Mouse (Mus musculus) heart, embryonic 11.5 days (tissue): ENCODE measurements at regions not wholly inside any gene's neighbourhood (a gene's known extent, or its start where the extent isn't known, plus 50 kb on each side); places are given as distances from the start of the nearest gene placed in this dataset.

ENCODE experiments used
- ATAC-seq: fragments of 200-750 bp; cut with Nextera tagmentation; replicated peaks from 2 replicates; pipeline ENCODE4 v1.8.0; 2017; ENCODE audit warnings: moderate library complexity; ENCODE audit not compliant: insufficient number of reproducible peaks, low FRiP score, low TSS enrichment
- H3K27ac ChIP-seq: fragments of 300-500 bp; sonication (generic); 2 replicates; pipeline ENCODE4 v1.5.1; 2014; ENCODE audit warnings: mild to moderate bottlenecking, low read depth, low read length
- H3K27me3 ChIP-seq: fragments of 300-500 bp; sonication (generic); 2 replicates; pipeline ENCODE4 v1.6.1; 2014; ENCODE audit warnings: mild to moderate bottlenecking, low read length, mixed read lengths; ENCODE audit not compliant: control insufficient read depth, insufficient read depth
- H3K36me3 ChIP-seq: fragments of 300-500 bp; sonication (generic); 2 replicates; pipeline ENCODE4 v1.6.1; 2014; ENCODE audit warnings: mild to moderate bottlenecking, low read length, moderate library complexity, mixed read lengths; ENCODE audit not compliant: control insufficient read depth, insufficient read depth
- H3K4me1 ChIP-seq: fragments of 300-500 bp; sonication (generic); 2 replicates; pipeline ENCODE4 v1.6.1; 2014; ENCODE audit warnings: low read length; ENCODE audit not compliant: control insufficient read depth, insufficient read depth
- H3K4me2 ChIP-seq: fragments of 300-500 bp; sonication (generic); 2 replicates; pipeline ENCODE4 v1.6.1; 2014; ENCODE audit warnings: mild to moderate bottlenecking, moderate library complexity
- H3K4me3 ChIP-seq: fragments of 300-500 bp; sonication (generic); 2 replicates; pipeline ENCODE4 v1.5.1; 2014; ENCODE audit warnings: low read depth, low read length
- H3K9ac ChIP-seq: fragments of 300-500 bp; sonication (generic); 2 replicates; pipeline ENCODE4 v1.6.1; 2014; ENCODE audit warnings: mild to moderate bottlenecking, low read depth, low read length, moderate library complexity
- H3K9me3 ChIP-seq: fragments of 300-500 bp; sonication (generic); replicated peaks from 2 replicates; pipeline ENCODE4 v1.6.1; 2016; ENCODE audit warnings: low read length; ENCODE audit not compliant: control insufficient read depth
- WGBS: fragments of 180-500 bp; shearing (Covaris S2); extraction: QIAGEN DNeasy Blood & Tissue Kit; methylation state at CpG from one replicate; pipeline ENCODE4 v1.1.7; 2014; ENCODE audit not compliant: insufficient replicate concordance; 5-methylcytosine and 5-hydroxymethylcytosine counted together

DNA sequence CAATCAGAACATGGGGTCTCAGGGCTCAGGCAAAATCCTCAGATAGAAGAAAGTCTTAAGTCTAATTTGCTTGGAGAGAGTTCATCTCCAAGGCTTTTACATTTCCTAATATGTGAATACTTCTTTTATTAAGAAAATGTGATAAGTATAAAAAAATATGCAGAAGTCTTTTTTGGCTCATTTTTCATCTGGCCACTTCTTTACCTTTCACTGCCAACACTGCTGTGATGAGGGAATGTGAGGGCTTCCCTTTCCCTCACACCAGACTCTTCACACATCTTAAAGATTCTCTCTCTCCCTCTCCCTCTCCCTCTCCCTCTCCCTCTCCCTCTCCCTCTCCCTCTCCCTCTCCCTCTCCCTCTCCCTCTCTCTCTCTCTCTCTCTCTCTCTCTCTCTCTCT lies 60.0 kb upstream of the Frmd4a start:
- Histone ChIP-seq H3K4me3 (no peak overlapping the region), H3K4me2 (no peak overlapping the region), H3K4me1 (no peaks in the 10 kb centered on the region), H3K36me3 (no peaks in the 10 kb centered on the region), H3K9me3 (peaks cover 3% of the 10 kb centered on the region), H3K27ac (no peak overlapping the region), H3K9ac (no peak overlapping the region), H3K27me3 (no peaks in the 10 kb centered on the region)
- no peak for ATAC-seq

DNA sequence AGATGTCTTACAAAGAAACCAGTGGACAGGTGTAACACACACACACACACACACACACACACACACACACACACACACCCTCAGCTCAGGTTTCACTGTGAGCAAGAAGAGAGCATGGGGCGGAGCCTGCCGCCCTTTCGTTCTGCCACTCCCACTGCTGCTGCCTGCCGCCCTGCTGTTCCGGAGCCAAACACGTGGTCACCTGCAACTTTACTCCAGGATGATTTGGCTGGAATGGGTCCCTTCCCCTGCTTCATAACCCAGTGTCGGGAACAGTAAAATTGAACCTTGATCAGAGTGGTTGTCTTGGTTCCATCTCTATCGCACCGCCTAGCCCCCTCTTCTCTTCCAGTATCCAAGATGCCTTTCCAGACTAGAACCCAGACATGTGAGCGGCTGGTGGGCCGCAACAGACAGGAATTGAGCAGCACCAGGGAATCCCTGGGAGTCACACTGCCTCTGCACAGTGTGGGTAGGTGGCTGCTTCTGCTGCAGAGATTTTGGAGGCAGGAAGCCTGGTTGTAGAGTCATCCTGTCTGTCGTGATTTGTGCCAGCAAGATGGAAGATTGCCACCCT lies 59.4 kb upstream of the Frmd4a start:
- H3K36me3 ChIP-seq, result no peaks in the 10 kb centered on the region
- no peaks in the 10 kb centered on the region for H3K4me1 ChIP-seq
- no peaks in the 10 kb centered on the region for H3K27me3 ChIP-seq
- H3K4me3 ChIP-seq, result no peak overlapping the region
- no peak overlapping the region for H3K9ac ChIP-seq
- ATAC-seq, result no peak
- peaks cover 3% of the 10 kb centered on the region for H3K9me3 ChIP-seq
- no peak overlapping the region for H3K27ac ChIP-seq
- WGBS, result 28% methylated on average over 12 of the region's 12 CpGs
- peak overlapping the region; percentile 45 for H3K4me2 ChIP-seq

DNA sequence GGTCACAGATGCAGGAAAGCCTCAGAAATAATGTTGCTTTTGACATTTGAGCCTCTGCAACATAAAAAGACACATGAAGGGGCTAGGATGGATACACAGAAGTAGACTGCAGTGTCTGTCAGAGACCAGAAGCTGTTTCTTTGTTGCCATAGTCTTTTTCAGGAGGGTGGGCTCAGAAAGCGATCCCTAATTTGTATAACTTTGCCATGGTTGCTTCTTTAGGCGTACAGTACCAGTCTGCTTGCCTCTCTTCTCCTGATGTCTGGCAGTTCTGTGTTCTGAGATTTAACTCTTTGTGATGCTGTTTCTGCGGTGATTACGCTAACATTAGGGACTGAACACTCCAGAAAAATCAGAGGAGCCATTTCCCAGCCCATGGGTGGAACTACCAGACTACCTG lies 58.8 kb upstream of the Frmd4a start:
- Histone ChIP-seq H3K27me3 (no peaks in the 10 kb centered on the region), H3K36me3 (no peaks in the 10 kb centered on the region), H3K4me1 (no peaks in the 10 kb centered on the region), H3K9ac (no peak overlapping the region), H3K9me3 (peaks cover 3% of the 10 kb centered on the region), H3K4me3 (no peak overlapping the region), H3K4me2 (no peak overlapping the region), H3K27ac (no peak overlapping the region)
- WGBS, result 83% methylated on average over 4 of the region's 4 CpGs
- ATAC-seq, result no peak

DNA sequence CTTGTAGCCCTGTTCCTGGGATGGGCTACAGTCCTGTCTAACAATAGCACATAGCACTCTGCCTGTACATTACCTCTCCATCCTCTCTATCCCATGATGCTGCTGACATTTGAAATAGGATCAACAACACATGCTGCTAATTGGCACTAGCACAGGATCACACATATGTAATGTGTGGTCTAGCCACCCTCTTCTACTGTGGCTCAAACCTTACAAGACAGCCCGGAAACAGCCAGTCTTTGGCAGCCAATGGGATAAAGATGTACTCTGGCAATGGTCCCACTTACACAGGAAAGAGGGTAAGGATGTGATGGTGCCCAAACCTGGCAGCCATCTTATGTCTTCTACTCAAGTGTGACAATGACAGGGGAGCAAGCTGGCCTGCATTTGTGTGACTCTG lies 58.3 kb upstream of the Frmd4a start:
- 69% methylated on average over 1 of the region's 1 CpGs for WGBS
- Histone ChIP-seq H3K27me3 (no peaks in the 10 kb centered on the region), H3K4me1 (no peaks in the 10 kb centered on the region), H3K4me2 (no peak overlapping the region), H3K27ac (no peak overlapping the region), H3K36me3 (no peaks in the 10 kb centered on the region), H3K9me3 (peaks cover 3% of the 10 kb centered on the region), H3K9ac (no peak overlapping the region), H3K4me3 (no peak overlapping the region)
- no peak for ATAC-seq

DNA sequence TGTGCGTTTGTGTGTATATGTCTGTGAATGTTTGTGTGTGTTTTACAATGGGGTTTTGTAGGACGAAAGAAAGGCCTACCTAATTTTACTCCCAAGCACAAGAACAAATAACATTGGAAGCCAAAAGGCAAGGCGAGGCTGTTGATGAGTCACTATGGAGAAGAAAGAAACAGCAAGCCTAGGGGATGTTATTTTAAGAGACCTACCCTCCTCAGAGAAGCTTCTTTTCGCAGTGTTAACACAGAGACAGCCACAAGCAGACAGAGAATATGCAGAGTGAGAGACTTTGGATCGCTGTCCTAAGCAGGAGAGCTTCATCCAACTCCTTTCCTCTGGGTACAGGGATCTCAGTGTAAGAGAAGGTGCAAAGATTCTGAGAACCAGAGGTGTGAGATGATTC lies 57.3 kb upstream of the Frmd4a start:
- H3K9ac ChIP-seq, result no peak overlapping the region
- WGBS, result 76% methylated on average over 5 of the region's 5 CpGs
- no peak for ATAC-seq

DNA sequence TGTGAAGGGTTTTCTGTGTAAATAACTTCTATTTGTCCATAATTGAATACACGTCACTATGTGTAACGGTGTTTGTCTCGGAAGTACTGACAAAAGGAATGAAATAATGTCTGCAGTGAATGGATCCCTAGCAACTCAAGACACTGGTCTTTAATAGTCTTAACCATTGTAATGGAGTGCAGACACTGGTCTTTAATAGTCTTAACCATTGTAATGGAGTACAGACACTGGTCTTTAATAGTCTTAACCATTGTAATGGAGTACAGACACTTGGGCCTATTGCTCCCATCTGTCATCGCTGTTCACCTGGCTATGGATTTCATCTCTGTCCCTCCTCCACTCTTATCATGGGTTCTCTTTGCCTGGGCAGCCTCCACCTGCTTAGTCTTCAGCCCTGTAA lies 53.2 kb upstream of the Frmd4a start:
- no peaks in the 10 kb centered on the region for H3K27me3 ChIP-seq
- peak; percentile 100 for ATAC-seq
- no peaks in the 10 kb centered on the region for H3K9me3 ChIP-seq
- no peaks in the 10 kb centered on the region for H3K4me1 ChIP-seq
- no peak overlapping the region for H3K27ac ChIP-seq
- H3K9ac ChIP-seq, result no peak overlapping the region
- 85% methylated on average over 4 of the region's 4 CpGs for WGBS
- no peak overlapping the region for H3K4me2 ChIP-seq
- no peak overlapping the region for H3K4me3 ChIP-seq
- H3K36me3 ChIP-seq, result no peaks in the 10 kb centered on the region

More for the DNA sequence above, 57.3 kb upstream of the Frmd4a start:
- Histone ChIP-seq H3K9me3 (peaks cover 3% of the 10 kb centered on the region), H3K4me2 (no peak overlapping the region), H3K27ac (no peak overlapping the region), H3K4me1 (no peaks in the 10 kb centered on the region), H3K36me3 (no peaks in the 10 kb centered on the region), H3K27me3 (no peaks in the 10 kb centered on the region), H3K4me3 (no peak overlapping the region)
